ENCODE assay signal across 8 mouse cellular contexts in the genomic region with DNA sequence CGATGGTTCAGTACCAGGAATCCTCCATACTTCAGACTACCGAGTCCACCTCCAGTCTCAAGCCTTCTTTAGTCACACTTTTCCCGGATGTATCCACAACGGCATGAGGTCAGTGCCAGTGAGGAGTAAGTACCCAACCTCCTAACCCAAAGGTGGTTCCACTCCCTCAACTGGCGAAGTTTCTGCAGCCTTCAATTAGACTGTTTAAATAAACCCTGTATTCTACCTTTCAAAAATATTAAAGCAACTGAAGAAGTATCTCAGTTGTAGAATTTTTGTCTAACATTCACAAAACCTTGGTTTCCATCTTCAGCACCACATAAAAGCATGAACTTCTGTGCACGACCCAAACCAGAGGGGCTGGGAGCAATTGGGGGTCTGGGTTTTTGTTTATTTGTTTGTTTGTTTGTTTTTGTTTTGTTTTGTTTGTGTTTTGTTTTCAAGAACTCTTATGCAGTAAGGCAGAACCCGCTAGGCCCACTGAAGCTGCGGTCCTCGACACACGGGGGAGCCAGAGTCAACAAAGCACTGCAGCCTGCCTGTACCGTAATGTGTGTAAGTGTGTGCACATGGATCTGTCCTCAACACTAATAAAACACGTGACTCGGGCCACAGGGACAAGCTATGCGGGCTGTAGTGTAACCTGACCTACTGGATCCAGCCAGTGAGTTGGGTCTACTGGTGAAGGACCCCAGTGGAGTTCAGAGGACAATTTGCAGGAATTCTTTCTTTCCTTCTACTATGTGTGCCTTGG. TPM values are rescaled to one million over a fixed set of nuclear protein-coding genes. Genes with fewer than 3 reads are reported as not detected.
DNase-seq lines count a peak whose midpoint lies in the region; ATAC-seq lines count a peak whose summit lies in the region.

No protein-coding gene starts in this region.

- DNase-seq in 3134 (ENCODE audit: extremely low read depth, insufficient read length, low spot score), result peak; percentile 75
- DNase-seq in adrenal gland, postnatal 14 days, result peak; percentile 90
- peak; percentile 89 for DNase-seq in embryonic facial prominence, embryonic 11.5 days (ENCODE audit: low spot score)
- peak; percentile 85 to 93 for DNase-seq in heart, adult 18-20 months
- DNase-seq in kidney, adult 18-20 months, result peak; percentile 85
- peak; percentile 84 for DNase-seq in limb, embryonic 10.5 days (ENCODE audit: low spot score)
- peak; percentile 74 for DNase-seq in spleen, adult 12 weeks (ENCODE audit: low spot score)

- no peak overlapping the region for H3K4me2 ChIP-seq in embryonic facial prominence, embryonic 11.5 days (ENCODE audit: low read depth, low read length)
- peak overlapping the region; percentile 13; the same call in 1 of the 2 replicates for H3K4me2 ChIP-seq in midbrain, embryonic 13.5 days (replicated peaks)

- 21% methylated on average over 14 of the region's 14 CpGs for WGBS in embryonic facial prominence, embryonic 11.5 days
- 25% methylated on average over 14 of the region's 14 CpGs for WGBS in limb, embryonic 10.5 days
- 22% methylated on average over 14 of the region's 14 CpGs for whole genome bisulfite sequencing in midbrain, embryonic 13.5 days

- no peaks in the 10 kb centered on the region for H3K27me3 ChIP-seq in embryonic facial prominence, embryonic 11.5 days (ENCODE audit: control insufficient read depth, insufficient read depth, low read length)
- 0 out of 2 replicates have a peak, but pooled peaks cover 11% of the 10 kb centered on the region for H3K27me3 ChIP-seq in limb, embryonic 10.5 days (ENCODE audit: low read depth, poor library complexity, severe bottlenecking)
- H3K27me3 ChIP-seq in midbrain, embryonic 13.5 days, result no peaks in the 10 kb centered on the region

- no peaks in the 10 kb centered on the region for H3K36me3 ChIP-seq in embryonic facial prominence, embryonic 11.5 days (replicated peaks; ENCODE audit: control insufficient read depth, insufficient read depth, low read depth, low read length)
- no peaks in the 10 kb centered on the region for H3K36me3 ChIP-seq in limb, embryonic 10.5 days
- H3K36me3 ChIP-seq in midbrain, embryonic 13.5 days, result no peaks in the 10 kb centered on the region

- no peaks in the 10 kb centered on the region for H3K9me3 ChIP-seq in embryonic facial prominence, embryonic 11.5 days (replicated peaks; ENCODE audit: control insufficient read depth, low read length)
- no peaks in the 10 kb centered on the region for H3K9me3 ChIP-seq in limb, embryonic 10.5 days (replicated peaks)
- H3K9me3 ChIP-seq in midbrain, embryonic 13.5 days, result no peaks in the 10 kb centered on the region

- no peak overlapping the region for H3K9ac ChIP-seq in embryonic facial prominence, embryonic 11.5 days (replicated peaks; ENCODE audit: low read length)
- H3K9ac ChIP-seq in midbrain, embryonic 13.5 days (replicated peaks), result no peak overlapping the region

- H3K27ac ChIP-seq in embryonic facial prominence, embryonic 11.5 days (replicated peaks; ENCODE audit: low read depth, low read length), result no peak overlapping the region
- peak overlapping the region; percentile 73 for H3K27ac ChIP-seq in limb, embryonic 10.5 days
- H3K27ac ChIP-seq in midbrain, embryonic 13.5 days, result no peak overlapping the region

- H3K4me3 ChIP-seq in embryonic facial prominence, embryonic 11.5 days (ENCODE audit: low read depth, low read length), result no peak overlapping the region
- H3K4me3 ChIP-seq in limb, embryonic 10.5 days, result no peak overlapping the region
- no peak overlapping the region for H3K4me3 ChIP-seq in midbrain, embryonic 13.5 days (replicated peaks)

- no peaks in the 10 kb centered on the region for H3K4me1 ChIP-seq in embryonic facial prominence, embryonic 11.5 days (ENCODE audit: control insufficient read depth, insufficient read depth, low read length)
- peaks cover 28% of the 10 kb centered on the region for H3K4me1 ChIP-seq in limb, embryonic 10.5 days
- H3K4me1 ChIP-seq in midbrain, embryonic 13.5 days (replicated peaks), result peaks cover 14% of the 10 kb centered on the region

- peak; percentile 71; the same call in 1 of the 2 replicates for ATAC-seq in embryonic facial prominence, embryonic 11.5 days (replicated peaks; ENCODE audit: insufficient number of reproducible peaks, low FRiP score, low TSS enrichment, low read depth)
- ATAC-seq in midbrain, embryonic 13.5 days, result peak; percentile 78; the same call in 1 of the 2 replicates

RNA-seq across cellular contexts. Expression of gene Ankdd1a, which starts 3.8 kb away (rescaled TPM):
- 0.41 TPM in 1 of 2 replicates, not detected in the other for total RNA-seq in adrenal gland, postnatal 14 days (2021)
- not detected in 2 replicates for polyA plus RNA-seq in embryonic facial prominence, embryonic 11.5 days (2014; fragmentation: Nextera tagmentation; extraction: Ambion mirVana)
- total RNA-seq in heart, adult 18-20 months (2021), result not detected
- polyA plus RNA-seq in limb, embryonic 10.5 days (2016; fragmentation: Nextera tagmentation; extraction: Ambion mirVana), result not detected in 2 replicates
- polyA plus RNA-seq in midbrain, embryonic 13.5 days (2015; fragmentation: Nextera tagmentation; extraction: Ambion mirVana), result 0.63 and 0.72 TPM in 2 replicates

RNA-seq across cellular contexts. Expression of gene Plekho2, which starts 56.1 kb away (rescaled TPM):
- 36.1 and 48.0 TPM in 2 replicates for total RNA-seq in adrenal gland, postnatal 14 days (2021)
- 10.6 and 11.2 TPM in 2 replicates for polyA plus RNA-seq in embryonic facial prominence, embryonic 11.5 days (2014; fragmentation: Nextera tagmentation; extraction: Ambion mirVana)
- 1 to 10 TPM; 8.8 to 9.3 TPM for total RNA-seq in heart, adult 18-20 months (2021)
- 10.0 and 13.0 TPM in 2 replicates for polyA plus RNA-seq in limb, embryonic 10.5 days (2016; fragmentation: Nextera tagmentation; extraction: Ambion mirVana)
- polyA plus RNA-seq in midbrain, embryonic 13.5 days (2015; fragmentation: Nextera tagmentation; extraction: Ambion mirVana), result 5.6 and 5.9 TPM in 2 replicates
